Mouse (Mus musculus): ENCODE results near the gene Olfr1480.

The Olfr1480 gene

DNA sequence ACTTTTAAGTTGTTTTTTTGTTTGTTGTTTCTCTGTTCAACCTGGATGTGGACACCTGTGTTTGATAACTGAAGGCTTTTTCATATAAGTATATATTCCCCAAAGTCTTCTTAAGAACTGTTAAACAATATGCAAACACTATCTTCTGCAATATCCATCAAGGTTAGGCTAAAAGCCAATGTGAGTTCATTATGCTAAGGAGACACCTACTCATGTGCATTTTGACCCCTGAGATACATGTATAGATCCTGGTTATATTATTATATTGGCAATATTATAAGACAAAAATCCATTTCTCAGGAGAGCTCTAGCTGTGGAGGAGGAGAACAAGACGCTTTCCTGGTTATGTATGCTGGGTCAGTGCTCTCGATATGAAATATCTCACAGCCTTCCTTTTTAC, at the start of gene Olfr1480:
TSS of gene Olfr1480 (plus strand) at position 301 of the 400 bp plus-strand sequence.
- DNase-seq (ENCODE audit: low spot score), result no peak

DNA sequence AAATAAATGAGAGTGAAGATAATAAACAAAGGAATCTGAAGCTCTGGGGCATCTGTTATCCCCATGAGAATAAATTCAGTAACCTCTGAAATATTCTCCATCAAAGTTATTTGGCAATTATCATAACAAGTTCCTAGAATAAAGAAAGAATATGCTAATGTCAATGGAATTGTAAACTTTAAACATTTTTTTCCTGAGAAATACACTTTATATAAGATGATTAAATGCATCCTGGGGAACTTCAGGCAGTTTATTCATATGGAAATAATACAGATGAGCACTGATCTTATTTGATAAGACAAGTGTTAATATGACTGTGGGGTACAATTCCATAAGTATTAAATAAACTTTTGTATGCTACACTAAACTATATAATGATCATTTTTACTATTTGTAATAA, 47.6 kb upstream of the Olfr1480 start, which contains the start of gene Olfr1475:
TSS of gene Olfr1475 (minus strand) at position 101 of the 400 bp plus-strand sequence.
- no peak for DNase-seq (ENCODE audit: low spot score)

DNA sequence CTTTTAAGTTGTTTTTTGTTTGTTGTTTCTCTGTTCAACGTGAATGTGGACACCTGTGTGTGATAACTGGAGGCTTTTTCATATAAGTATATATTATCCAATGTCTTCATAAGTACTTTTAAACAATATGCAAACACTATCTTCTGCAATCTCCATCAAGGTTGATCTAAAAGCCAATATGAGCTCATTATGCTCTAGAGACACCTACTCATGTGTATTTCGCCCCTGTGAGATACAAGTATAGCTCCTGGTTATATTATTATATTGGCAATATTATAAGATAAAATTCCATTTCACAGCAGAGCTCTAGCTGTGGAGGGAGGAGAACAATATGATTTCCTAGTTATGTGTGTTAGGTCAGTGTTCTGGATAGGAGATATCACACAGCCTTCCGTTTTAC, 27.5 kb upstream of the Olfr1480 start, which contains the start of gene Olfr1477:
TSS of gene Olfr1477 (plus strand) at position 301 of the 400 bp plus-strand sequence.
- no peak for DNase-seq (ENCODE audit: low spot score)

Data from testis, postnatal 10 days (tissue).